Mouse (Mus musculus): ENCODE results near the gene Ccdc167. TPM values are rescaled to one million over a fixed set of nuclear protein-coding genes. Genes with fewer than 3 reads are reported as not detected.

Ccdc167 gene
- total RNA-seq, 1 experiment, result 13.4 TPM

DNA sequence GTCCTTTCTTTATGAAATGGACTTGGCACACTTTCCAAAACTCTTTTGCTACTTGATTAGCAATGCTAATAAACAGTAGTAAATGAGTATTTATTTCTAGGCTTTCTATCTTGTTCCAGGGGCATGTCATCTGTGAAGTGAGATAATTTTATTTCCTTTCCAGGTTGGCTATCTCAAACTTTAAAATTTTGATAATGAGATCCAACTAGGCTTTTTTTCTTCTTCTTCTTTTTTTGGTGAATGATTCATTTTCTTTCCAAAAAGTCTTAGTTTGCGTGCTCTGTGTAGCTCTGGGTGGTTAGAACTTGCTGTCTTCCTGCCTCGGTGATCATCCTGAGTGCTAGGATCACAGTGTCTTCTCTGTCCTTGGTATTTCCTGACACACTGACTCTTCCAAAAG is 24.0 kb downstream of the Ccdc167 start:
- TF ChIP-seq ZNF384 (IDR thresholded peaks at IDR 0.05; ENCODE audit: low read depth, low read length) (no peak), ZC3H11A (IDR thresholded peaks at IDR 0.05; ENCODE audit: borderline replicate concordance, low read depth, low read length) (no peak), CHD2 (IDR thresholded peaks at IDR 0.05; ENCODE audit: low read depth, low read length) (no peak), HCFC1 (IDR thresholded peaks at IDR 0.05; ENCODE audit: borderline replicate concordance, insufficient read depth, low read length) (no peak), MAFK (IDR thresholded peaks at IDR 0.05; ENCODE audit: insufficient read depth, low read depth, low read length) (no peak)
- Histone ChIP-seq H3K4me1 (ENCODE audit: control insufficient read depth in 2 of 2, insufficient read depth in 2 of 2, low read length in 2 of 2, poor library complexity in 1 of 2) (0 out of 4 replicates have a peak, but pooled peaks cover 0 to 2% of the 10 kb centered on the region in 2 experiments), H3K9me3 (ENCODE audit: control insufficient read depth, insufficient read depth, low read depth, low read length) (no peaks in the 10 kb centered on the region), H3K9ac (ENCODE audit: insufficient read depth, low read depth, low read length, poor library complexity, severe bottlenecking) (no peak overlapping the region), H3K4me3 (ENCODE audit: insufficient read depth in 1 of 2, low read depth in 1 of 2, low read length in 2 of 2, poor library complexity in 1 of 2, severe bottlenecking in 1 of 2) (no peak overlapping the region), H3K27ac (ENCODE audit: insufficient read depth, low read depth, low read length, poor library complexity, severe bottlenecking) (no peak overlapping the region), H3K36me3 (ENCODE audit: control insufficient read depth, insufficient read depth, low read length, poor library complexity, severe bottlenecking) (peaks cover 56% of the 10 kb centered on the region)
- DNase-seq (ENCODE audit: low read depth, low spot score), result no peak
- in situ Hi-C loops (cut with MboI; ENCODE audit: low sequenced_read_pairs in 2 of 2, unreplicated experiment in 2 of 2), result no loop called here

DNA sequence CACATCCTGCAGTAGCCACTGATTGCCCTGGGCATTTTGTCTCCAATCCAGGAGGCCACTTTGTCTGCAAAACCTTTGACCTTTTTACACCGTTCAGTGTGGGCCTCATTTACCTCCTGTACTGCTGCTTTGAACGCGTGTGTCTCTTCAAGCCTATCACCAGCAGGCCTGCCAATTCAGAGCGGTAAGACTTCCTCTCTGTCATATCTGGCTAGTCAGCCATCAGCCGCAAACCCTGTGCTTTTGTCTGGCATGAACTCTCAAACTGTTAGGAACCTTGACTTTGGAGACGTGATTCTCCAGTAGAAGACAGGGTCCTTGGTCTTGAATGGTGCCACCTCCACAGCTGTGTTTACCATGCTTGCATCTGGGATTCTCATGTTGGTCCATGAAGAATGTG is 26.6 kb downstream of the Ccdc167 start:
- Histone ChIP-seq H3K4me1 (ENCODE audit: control insufficient read depth in 2 of 2, insufficient read depth in 2 of 2, low read length in 2 of 2, poor library complexity in 1 of 2) (0 out of 4 replicates have a peak, but pooled peaks cover 0 to 2% of the 10 kb centered on the region in 2 experiments), H3K9me3 (ENCODE audit: control insufficient read depth, insufficient read depth, low read depth, low read length) (no peaks in the 10 kb centered on the region), H3K36me3 (ENCODE audit: control insufficient read depth, insufficient read depth, low read length, poor library complexity, severe bottlenecking) (peaks cover 60% of the 10 kb centered on the region), H3K4me3 (ENCODE audit: insufficient read depth in 1 of 2, low read depth in 1 of 2, low read length in 2 of 2, poor library complexity in 1 of 2, severe bottlenecking in 1 of 2) (no peak overlapping the region), H3K27ac (ENCODE audit: insufficient read depth, low read depth, low read length, poor library complexity, severe bottlenecking) (no peak overlapping the region), H3K9ac (ENCODE audit: insufficient read depth, low read depth, low read length, poor library complexity, severe bottlenecking) (no peak overlapping the region)
- in situ Hi-C loops (cut with MboI; ENCODE audit: low sequenced_read_pairs in 2 of 2, unreplicated experiment in 2 of 2), result no loop called here
- TF ChIP-seq MAFK (IDR thresholded peaks at IDR 0.05; ENCODE audit: insufficient read depth, low read depth, low read length) (no peak), ZC3H11A (IDR thresholded peaks at IDR 0.05; ENCODE audit: borderline replicate concordance, low read depth, low read length) (no peak), CHD2 (IDR thresholded peaks at IDR 0.05; ENCODE audit: low read depth, low read length) (no peak), ZNF384 (IDR thresholded peaks at IDR 0.05; ENCODE audit: low read depth, low read length) (no peak), HCFC1 (IDR thresholded peaks at IDR 0.05; ENCODE audit: borderline replicate concordance, insufficient read depth, low read length) (no peak)
- no peak for DNase-seq (ENCODE audit: low read depth, low spot score)

DNA sequence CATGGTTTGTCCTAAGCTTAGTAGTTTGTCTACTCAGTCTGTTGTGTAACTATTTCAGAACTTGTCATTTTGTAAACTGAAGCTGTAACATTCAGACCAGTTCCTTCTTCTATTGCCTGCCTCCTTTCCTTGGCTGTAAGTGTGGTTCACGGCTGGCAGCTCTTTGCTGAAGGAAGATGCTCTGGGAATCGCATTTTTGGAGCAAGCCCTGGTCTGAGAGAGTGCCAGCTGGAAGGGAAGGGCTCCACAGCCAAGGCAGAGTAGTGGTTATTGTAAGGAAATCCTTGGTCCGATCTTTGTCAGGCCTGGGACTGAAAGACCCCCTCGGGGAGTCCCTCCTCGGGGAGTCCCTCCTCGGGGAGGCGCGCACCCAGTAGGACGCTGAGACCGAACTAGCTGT is 28.2 kb downstream of the Ccdc167 start:
- Histone ChIP-seq H3K27ac (ENCODE audit: insufficient read depth, low read depth, low read length, poor library complexity, severe bottlenecking) (no peak overlapping the region), H3K36me3 (ENCODE audit: control insufficient read depth, insufficient read depth, low read length, poor library complexity, severe bottlenecking) (peaks cover 55% of the 10 kb centered on the region), H3K4me1 (ENCODE audit: control insufficient read depth in 2 of 2, insufficient read depth in 2 of 2, low read length in 2 of 2, poor library complexity in 1 of 2) (no peaks in the 10 kb centered on the region), H3K4me3 (ENCODE audit: insufficient read depth in 1 of 2, low read depth in 1 of 2, low read length in 2 of 2, poor library complexity in 1 of 2, severe bottlenecking in 1 of 2) (no peak overlapping the region), H3K9me3 (ENCODE audit: control insufficient read depth, insufficient read depth, low read depth, low read length) (no peaks in the 10 kb centered on the region), H3K9ac (ENCODE audit: insufficient read depth, low read depth, low read length, poor library complexity, severe bottlenecking) (no peak overlapping the region)
- no peak for TF ChIP-seq ZC3H11A (IDR thresholded peaks at IDR 0.05; ENCODE audit: borderline replicate concordance, low read depth, low read length)
- no peak for TF ChIP-seq MAFK (IDR thresholded peaks at IDR 0.05; ENCODE audit: insufficient read depth, low read depth, low read length)
- TF ChIP-seq HCFC1 (IDR thresholded peaks at IDR 0.05; ENCODE audit: borderline replicate concordance, insufficient read depth, low read length), result no peak
- no peak for TF ChIP-seq CHD2 (IDR thresholded peaks at IDR 0.05; ENCODE audit: low read depth, low read length)
- TF ChIP-seq ZNF384 (IDR thresholded peaks at IDR 0.05; ENCODE audit: low read depth, low read length), result no peak
- no peak for DNase-seq (ENCODE audit: low read depth, low spot score)
- in situ Hi-C loops (cut with MboI; ENCODE audit: low sequenced_read_pairs in 2 of 2, unreplicated experiment in 2 of 2), result no loop called here

DNA sequence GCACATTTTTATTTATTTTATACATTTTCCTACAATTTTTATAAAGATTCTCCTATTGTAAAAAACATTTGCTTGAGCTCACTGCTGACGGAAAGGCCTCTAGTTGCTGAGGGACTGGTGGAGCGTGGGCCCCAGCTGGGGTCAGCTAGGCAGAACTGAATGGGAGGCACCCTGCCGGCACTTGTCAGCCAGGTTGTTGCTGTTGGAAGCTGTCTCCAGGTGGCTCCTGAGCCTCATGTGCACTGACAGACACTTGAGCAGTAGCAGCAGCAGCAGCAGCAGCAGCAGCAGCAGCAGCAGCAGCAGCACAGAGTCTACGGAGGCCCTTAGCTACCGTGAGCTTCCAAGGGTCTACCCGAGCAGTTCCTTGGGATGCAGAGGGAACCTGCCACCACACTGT is 29.5 kb downstream of the Ccdc167 start:
- Histone ChIP-seq H3K27ac (ENCODE audit: insufficient read depth, low read depth, low read length, poor library complexity, severe bottlenecking) (no peak overlapping the region), H3K9ac (ENCODE audit: insufficient read depth, low read depth, low read length, poor library complexity, severe bottlenecking) (no peak overlapping the region), H3K4me1 (ENCODE audit: control insufficient read depth in 2 of 2, insufficient read depth in 2 of 2, low read length in 2 of 2, poor library complexity in 1 of 2) (no peaks in the 10 kb centered on the region), H3K4me3 (ENCODE audit: insufficient read depth in 1 of 2, low read depth in 1 of 2, low read length in 2 of 2, poor library complexity in 1 of 2, severe bottlenecking in 1 of 2) (no peak overlapping the region), H3K36me3 (ENCODE audit: control insufficient read depth, insufficient read depth, low read length, poor library complexity, severe bottlenecking) (peaks cover 60% of the 10 kb centered on the region), H3K9me3 (ENCODE audit: control insufficient read depth, insufficient read depth, low read depth, low read length) (no peaks in the 10 kb centered on the region)
- in situ Hi-C loops (cut with MboI; ENCODE audit: low sequenced_read_pairs in 2 of 2, unreplicated experiment in 2 of 2), result no loop called here
- no peak for DNase-seq (ENCODE audit: low read depth, low spot score)
- TF ChIP-seq CHD2 (IDR thresholded peaks at IDR 0.05; ENCODE audit: low read depth, low read length) (no peak), ZC3H11A (IDR thresholded peaks at IDR 0.05; ENCODE audit: borderline replicate concordance, low read depth, low read length) (no peak), ZNF384 (IDR thresholded peaks at IDR 0.05; ENCODE audit: low read depth, low read length) (no peak), HCFC1 (IDR thresholded peaks at IDR 0.05; ENCODE audit: borderline replicate concordance, insufficient read depth, low read length) (no peak), MAFK (IDR thresholded peaks at IDR 0.05; ENCODE audit: insufficient read depth, low read depth, low read length) (no peak)

DNA sequence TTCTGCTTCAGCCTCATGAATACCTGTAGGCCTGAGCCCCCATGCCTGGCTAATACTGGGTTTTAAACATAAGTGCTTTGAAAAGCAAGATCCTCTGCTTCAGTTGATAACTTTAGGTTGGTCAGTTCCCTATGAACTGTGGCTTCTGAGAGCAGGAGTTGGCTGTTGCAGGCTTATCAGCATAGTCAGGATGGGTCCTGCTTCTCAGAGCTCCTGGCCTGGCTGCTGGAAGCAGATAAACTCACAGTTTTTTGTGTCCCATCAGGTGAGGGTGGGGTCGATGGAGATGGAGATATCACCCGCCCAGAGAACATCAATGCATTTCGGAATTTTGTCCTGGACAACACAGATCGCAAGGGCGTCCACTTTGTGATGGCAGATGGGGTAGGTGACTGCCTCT is 30.1 kb downstream of the Ccdc167 start:
- H3K9ac ChIP-seq (ENCODE audit: insufficient read depth, low read depth, low read length, poor library complexity, severe bottlenecking), result no peak overlapping the region
- H3K27ac ChIP-seq (ENCODE audit: insufficient read depth, low read depth, low read length, poor library complexity, severe bottlenecking), result no peak overlapping the region

More for the DNA sequence above, 30.1 kb downstream of the Ccdc167 start:
- no peak for TF ChIP-seq CHD2 (IDR thresholded peaks at IDR 0.05; ENCODE audit: low read depth, low read length)
- no peak for TF ChIP-seq MAFK (IDR thresholded peaks at IDR 0.05; ENCODE audit: insufficient read depth, low read depth, low read length)
- no peak for TF ChIP-seq ZNF384 (IDR thresholded peaks at IDR 0.05; ENCODE audit: low read depth, low read length)
- TF ChIP-seq HCFC1 (IDR thresholded peaks at IDR 0.05; ENCODE audit: borderline replicate concordance, insufficient read depth, low read length), result no peak
- H3K4me3 ChIP-seq (ENCODE audit: insufficient read depth in 1 of 2, low read depth in 1 of 2, low read length in 2 of 2, poor library complexity in 1 of 2, severe bottlenecking in 1 of 2), result no peak overlapping the region
- no peaks in the 10 kb centered on the region for H3K9me3 ChIP-seq (ENCODE audit: control insufficient read depth, insufficient read depth, low read depth, low read length)
- DNase-seq (ENCODE audit: low read depth, low spot score), result no peak
- in situ Hi-C loops (cut with MboI; ENCODE audit: low sequenced_read_pairs in 2 of 2, unreplicated experiment in 2 of 2), result no loop called here
- H3K36me3 ChIP-seq (ENCODE audit: control insufficient read depth, insufficient read depth, low read length, poor library complexity, severe bottlenecking), result peaks cover 65% of the 10 kb centered on the region
- no peaks in the 10 kb centered on the region for H3K4me1 ChIP-seq (ENCODE audit: control insufficient read depth in 2 of 2, insufficient read depth in 2 of 2, low read length in 2 of 2, poor library complexity in 1 of 2)
